Mouse (Mus musculus) lung, postnatal 0 days (tissue): Measurements from ENCODE around the gene Ly6g6c. TPM values are rescaled to one million over a fixed set of nuclear protein-coding genes. Genes with fewer than 3 reads are reported as not detected.

Experiments used
- ATAC-seq: fragments of 200-750 bp; cut with Nextera tagmentation; 2 replicates; pipeline ENCODE4 v1.8.0; 2017; ENCODE audit warnings: moderate library complexity
- DNase-seq: peaks from one replicate; pipeline ENCODE4 v3.0.0-alpha.2; 2016; ENCODE audit warnings: low spot score
- H3K27ac ChIP-seq: fragments of 300-500 bp; sonication (generic); 2 replicates; pipeline ENCODE4 v1.5.1; 2014; ENCODE audit warnings: antibody characterized with exemption, mild to moderate bottlenecking, low read length, mixed read lengths
- H3K27me3 ChIP-seq: fragments of 300-500 bp; sonication (generic); replicated peaks from 2 replicates; pipeline ENCODE4 v1.6.1; 2014; ENCODE audit warnings: low read length, mixed read lengths; ENCODE audit not compliant: insufficient read depth
- H3K36me3 ChIP-seq: fragments of 300-500 bp; sonication (generic); 2 replicates; pipeline ENCODE4 v1.6.1; 2014; ENCODE audit warnings: low read length, mixed read lengths; ENCODE audit not compliant: insufficient read depth
- H3K4me1 ChIP-seq: fragments of 300-500 bp; sonication (generic); 2 replicates; pipeline ENCODE4 v1.6.1; 2014; ENCODE audit warnings: antibody characterized with exemption, low read depth, low read length, mixed read lengths; ENCODE audit not compliant: insufficient read depth
- H3K4me2 ChIP-seq: fragments of 300-500 bp; sonication (generic); replicated peaks from 2 replicates; pipeline ENCODE4 v1.6.1; 2014; ENCODE audit warnings: low read depth, mild to moderate bottlenecking, low read length, moderate library complexity, mixed read lengths
- H3K4me3 ChIP-seq: fragments of 300-500 bp; sonication (generic); 2 replicates; pipeline ENCODE4 v1.5.1; 2014; ENCODE audit warnings: low read depth, low read length
- H3K9ac ChIP-seq: fragments of 300-500 bp; sonication (generic); replicated peaks from 2 replicates; pipeline ENCODE4 v1.6.1; 2014; ENCODE audit warnings: low read depth, mild to moderate bottlenecking
- H3K9me3 ChIP-seq: fragments of 300-500 bp; sonication (generic); 2 replicates; pipeline ENCODE4 v1.6.1; 2016; ENCODE audit warnings: low read length, mixed read lengths
- CTCF ChIP-seq: IDR thresholded peaks from 2 replicates; pipeline ENCODE4 v1.5.1; 2016; ENCODE audit warnings: antibody characterized with exemption, mild to moderate bottlenecking
- EP300 ChIP-seq: IDR thresholded peaks from 2 replicates; pipeline ENCODE4 v1.6.1; 2016; ENCODE audit warnings: antibody characterized with exemption, mild to moderate bottlenecking, control low read depth
- WGBS: fragments of 180-500 bp; shearing (Covaris S2); extraction: QIAGEN DNeasy Blood & Tissue Kit; methylation state at CpG from one replicate; pipeline ENCODE4 v1.1.7; 2014; 5-methylcytosine and 5-hydroxymethylcytosine counted together
- polyA plus RNA-seq: library from polyadenylated mRNA; unstranded; fragments of >200 nt; fragmentation: Nextera tagmentation; extraction: Ambion mirVana; gene quantifications from 2 replicates; pipeline ENCODE4 v1.2.1, GENCODE M21; 2015

Ly6g6c gene
- 3.5 and 4.9 TPM in 2 replicates for polyA plus RNA-seq

DNA sequence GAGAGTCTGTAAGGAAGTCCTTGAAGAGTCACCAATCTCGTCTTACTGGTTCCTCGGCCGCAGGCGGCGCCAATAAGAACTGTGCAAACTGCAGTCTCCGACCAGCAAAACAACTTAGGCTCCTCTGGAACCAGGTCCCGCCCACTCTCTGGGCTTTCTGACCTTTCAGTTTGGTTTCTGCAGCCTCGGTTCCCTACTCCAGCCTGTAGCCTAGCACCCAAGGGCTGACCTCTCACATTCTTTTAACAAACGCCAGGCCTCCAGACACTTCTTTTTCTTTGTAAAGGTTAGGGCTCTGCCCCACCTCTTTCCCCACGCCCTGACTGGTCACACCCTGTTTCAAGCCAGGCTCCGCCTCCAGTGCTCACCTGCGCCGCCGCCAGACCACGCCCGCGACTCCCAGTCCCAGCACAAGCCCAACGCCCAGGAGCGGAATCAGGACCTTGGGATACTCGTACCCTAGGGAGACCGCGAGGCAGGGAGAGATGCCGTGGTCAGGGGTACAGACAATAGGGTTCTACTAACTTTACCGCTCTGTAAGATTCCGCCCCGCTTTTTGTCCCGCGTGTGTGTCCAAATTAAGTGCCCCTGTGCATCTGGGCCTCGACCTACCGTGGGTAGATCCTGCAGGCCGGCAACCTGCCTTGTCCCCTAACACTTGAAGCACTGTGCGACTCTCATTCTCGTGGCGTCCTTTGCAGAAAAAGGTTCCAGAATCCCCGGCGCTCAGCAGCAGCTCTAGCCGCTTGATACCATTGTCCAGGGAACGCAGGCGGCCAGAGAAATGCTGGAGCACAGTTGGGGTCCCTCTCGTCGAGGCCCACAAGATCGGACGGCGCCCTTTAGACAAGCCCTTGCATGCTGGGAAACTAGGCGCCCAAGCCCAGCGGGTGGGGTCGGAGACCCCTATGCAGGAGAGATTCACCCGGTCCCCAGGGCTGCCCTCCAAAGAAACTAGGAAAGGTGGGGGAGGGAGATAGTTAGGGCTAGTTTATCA, at the start of gene Ly6g6c:
TSS of gene Ly6g6c (plus strand) at position 438 of the 997 bp plus-strand sequence.
- 4% methylated on average over 48 of the region's 48 CpGs for WGBS
- peaks cover 8% of the 10 kb centered on the region for H3K4me1 ChIP-seq
- 0 out of 2 replicates have a peak, but pooled peaks cover 3% of the 10 kb centered on the region for H3K27me3 ChIP-seq
- peak within 1 kb of the TSS; percentile 70 for H3K4me2 ChIP-seq
- H3K9me3 ChIP-seq: no peaks in the 10 kb centered on the region
- H3K36me3 ChIP-seq: peaks cover 7% of the 10 kb centered on the region; the same call in 1 of the 2 replicates
- peak within 1 kb of the TSS; percentile 83 for H3K27ac ChIP-seq
- peak; percentile 40 for TF ChIP-seq CTCF
- no peak for TF ChIP-seq EP300
- ATAC-seq: peak; percentile 90
- H3K9ac ChIP-seq: peak within 1 kb of the TSS; percentile 29; the same call in 1 of the 2 replicates
- peak; percentile 95 for DNase-seq
- H3K4me3 ChIP-seq: peak within 1 kb of the TSS; percentile 39

- H3K36me3 ChIP-seq: peaks cover 22% of the 10 kb centered on the region
- H3K4me2 ChIP-seq: no peak within 1 kb of the TSS
- H3K4me3 ChIP-seq: no peak within 1 kb of the TSS
- peak; percentile 27 for DNase-seq
- H3K27ac ChIP-seq: no peak within 1 kb of the TSS
- no peaks in the 10 kb centered on the region for H3K27me3 ChIP-seq
- TF ChIP-seq EP300: no peak
- no peak for TF ChIP-seq CTCF
- H3K4me1 ChIP-seq: no peaks in the 10 kb centered on the region; the same call in 1 of the 2 replicates
- H3K9me3 ChIP-seq: no peaks in the 10 kb centered on the region
- 47% methylated on average over 12 of the region's 12 CpGs for WGBS
- peak; percentile 49 for ATAC-seq
- H3K9ac ChIP-seq: no peak within 1 kb of the TSS
These were observed 48.8 kb upstream of the Ly6g6c start, which contains the start of gene Vwa7 for GRCm38 (mm10) chr17:35016376-35016775. Gene Vwa7 (plus strand): TSS chr17:35016579.

- Histone ChIP-seq H3K27me3 (no peaks in the 10 kb centered on the region), H3K4me3 (no peak overlapping the region), H3K4me2 (no peak overlapping the region), H3K27ac (no peak overlapping the region), H3K4me1 (no peaks in the 10 kb centered on the region; the same call in 1 of the 2 replicates), H3K9ac (no peak overlapping the region), H3K9me3 (no peaks in the 10 kb centered on the region), H3K36me3 (peaks cover 18% of the 10 kb centered on the region; the same call in 1 of the 2 replicates)
- DNase-seq (no peak), ATAC-seq (no peak; the same call in 1 of the 2 replicates)
- TF ChIP-seq CTCF: no peak
- TF ChIP-seq EP300: no peak
- WGBS: 75% methylated on average over 10 of the region's 10 CpGs
These were observed 48.1 kb upstream of the Ly6g6c start for GRCm38 (mm10) chr17:35016791-35017705.

DNA sequence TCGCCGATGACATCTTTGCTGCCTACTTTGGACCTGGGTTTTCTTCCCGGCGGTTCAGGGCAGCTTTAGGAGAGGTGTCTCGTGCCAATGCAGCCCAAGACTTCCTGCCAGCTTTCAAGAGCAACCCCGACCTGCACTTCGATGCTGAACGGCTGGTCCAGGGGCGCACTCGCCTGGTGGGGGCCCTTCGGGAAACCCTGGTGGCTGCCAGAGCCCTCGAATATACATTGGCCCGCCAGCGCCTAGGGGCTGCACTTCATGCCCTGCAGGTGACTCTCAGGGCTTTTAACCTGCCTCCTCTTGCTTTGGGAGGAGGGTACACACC, 47.5 kb upstream of the Ly6g6c start:
- no peaks in the 10 kb centered on the region; the same call in 1 of the 2 replicates for H3K4me1 ChIP-seq
- no peak overlapping the region for H3K27ac ChIP-seq
- WGBS: 66% methylated on average over 14 of the region's 14 CpGs
- DNase-seq (no peak), ATAC-seq (no peak)
- 0 out of 2 replicates have a peak, but pooled peaks cover 12% of the 10 kb centered on the region for H3K36me3 ChIP-seq
- H3K9ac ChIP-seq: no peak overlapping the region
- H3K9me3 ChIP-seq: no peaks in the 10 kb centered on the region
- no peaks in the 10 kb centered on the region for H3K27me3 ChIP-seq
- TF ChIP-seq CTCF (no peak), EP300 (no peak)
- H3K4me2 ChIP-seq: no peak overlapping the region
- no peak overlapping the region for H3K4me3 ChIP-seq

DNA sequence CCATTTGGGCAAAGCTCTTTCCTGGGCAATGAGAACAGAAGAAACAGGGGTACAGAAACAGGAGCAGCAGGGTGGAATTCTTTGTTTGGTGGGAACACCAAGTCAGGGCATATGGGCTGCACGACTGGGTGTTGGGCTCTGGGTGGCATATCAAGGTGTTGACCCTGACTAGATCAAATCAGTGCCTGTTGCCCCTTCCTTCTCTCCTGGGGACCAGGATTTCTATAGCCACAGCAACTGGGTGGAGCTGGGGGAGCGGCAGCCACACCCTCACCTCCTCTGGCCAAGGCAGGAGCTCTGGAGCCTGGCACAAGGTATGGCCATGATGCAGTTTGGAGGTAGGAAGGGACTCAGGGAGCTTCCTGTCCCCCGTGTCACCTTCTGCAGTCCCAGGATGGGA, 47.0 kb upstream of the Ly6g6c start:
- no peaks in the 10 kb centered on the region; the same call in 1 of the 2 replicates for H3K4me1 ChIP-seq
- TF ChIP-seq CTCF (no peak), EP300 (no peak)
- no peak overlapping the region for H3K27ac ChIP-seq
- 0 out of 2 replicates have a peak, but pooled peaks cover 9% of the 10 kb centered on the region for H3K36me3 ChIP-seq
- DNase-seq (no peak), ATAC-seq (no peak)
- 64% methylated on average over 3 of the region's 3 CpGs for WGBS
- no peaks in the 10 kb centered on the region for H3K9me3 ChIP-seq
- H3K4me3 ChIP-seq: no peak overlapping the region
- no peaks in the 10 kb centered on the region for H3K27me3 ChIP-seq
- no peak overlapping the region for H3K4me2 ChIP-seq
- H3K9ac ChIP-seq: no peak overlapping the region
